Mouse (Mus musculus): ENCODE data around the gene Med19.

Gene Med19

GRCm38 (mm10) chr2:84677968-84678880, at the start of gene Med19, which contains the start of gene Gm28635:
Gene Med19, plus strand, starts transcription at chr2:84678402.
Gene Gm28635, minus strand, starts transcription at chr2:84678041.
- peak; percentile 89 for DNase-seq

- no peak for DNase-seq
Measured at GRCm38 (mm10) chr2:84632001-84632400, 46.2 kb upstream of the Med19 start.

GRCm38 (mm10) chr2:84632999-84633398, 45.2 kb upstream of the Med19 start:
- DNase-seq = no peak

GRCm38 (mm10) chr2:84634006-84634405, 44.2 kb upstream of the Med19 start:
- DNase-seq = no peak

GRCm38 (mm10) chr2:84634934-84635482, 43.2 kb upstream of the Med19 start:
- no peak for DNase-seq

- peak; percentile 65 for DNase-seq
Measured at GRCm38 (mm10) chr2:84635611-84636010, 42.6 kb upstream of the Med19 start.

GRCm38 (mm10) chr2:84636231-84636741, 41.9 kb upstream of the Med19 start:
- DNase-seq = no peak

GRCm38 (mm10) chr2:84637452-84638165, 40.6 kb upstream of the Med19 start:
- DNase-seq = no peak

GRCm38 (mm10) chr2:84638428-84639220, 39.6 kb upstream of the Med19 start:
- no peak for DNase-seq

GRCm38 (mm10) chr2:84640833-84641232, 37.4 kb upstream of the Med19 start:
- DNase-seq = no peak

- DNase-seq = no peak
Measured at GRCm38 (mm10) chr2:84646138-84646537, 32.1 kb upstream of the Med19 start.

GRCm38 (mm10) chr2:84647051-84647568, 31.1 kb upstream of the Med19 start:
- DNase-seq = no peak

- DNase-seq = no peak
Measured at GRCm38 (mm10) chr2:84648369-84648768, 29.8 kb upstream of the Med19 start.

- DNase-seq = peak; percentile 27
Measured at GRCm38 (mm10) chr2:84649674-84650073, 28.5 kb upstream of the Med19 start.

- peak; percentile 83 for DNase-seq
Measured at GRCm38 (mm10) chr2:84650464-84651195, 27.6 kb upstream of the Med19 start, which contains the start of gene Ctnnd1. Gene Ctnnd1, minus strand, starts transcription at chr2:84650765.

GRCm38 (mm10) chr2:84653354-84653753, 24.8 kb upstream of the Med19 start:
- DNase-seq = no peak

- no peak for DNase-seq
Measured at GRCm38 (mm10) chr2:84655864-84656263, 22.3 kb upstream of the Med19 start.

GRCm38 (mm10) chr2:84658806-84659205, 19.4 kb upstream of the Med19 start, which contains the start of gene Btbd18:
Gene Btbd18, plus strand, starts transcription at chr2:84659079.
- DNase-seq = no peak

- DNase-seq = no peak
Measured at GRCm38 (mm10) chr2:84660253-84660652, 17.9 kb upstream of the Med19 start.

GRCm38 (mm10) chr2:84662866-84663265, 15.3 kb upstream of the Med19 start:
- no peak for DNase-seq

GRCm38 (mm10) chr2:84666081-84666480, 12.1 kb upstream of the Med19 start:
- DNase-seq = no peak

All from right cerebral cortex, postnatal 25 days (tissue).